Mouse (Mus musculus) heart, postnatal 0 days (tissue): ENCODE results near the gene Dhx58. TPM values are rescaled to one million over a fixed set of nuclear protein-coding genes. Genes with fewer than 3 reads are reported as not detected.

Source experiments
- ATAC-seq: fragments of 200-750 bp; cut with Nextera tagmentation; 2 replicates; pipeline ENCODE4 v1.8.0; 2017; ENCODE audit warnings: low read depth, moderate number of reproducible peaks, moderate library complexity; ENCODE audit not compliant: insufficient read depth
- DNase-seq: peaks from one replicate; pipeline ENCODE4 v3.0.0-alpha.2; 2016; ENCODE audit warnings: low spot score
- H3K27ac ChIP-seq: fragments of 300-500 bp; sonication (generic); 2 replicates; pipeline ENCODE4 v1.5.1; 2014; ENCODE audit warnings: low read depth, mild to moderate bottlenecking
- H3K27me3 ChIP-seq: fragments of 300-500 bp; sonication (generic); 2 replicates; pipeline ENCODE4 v1.6.1; 2014; ENCODE audit warnings: low read length, mixed read lengths; ENCODE audit not compliant: control insufficient read depth, insufficient read depth
- H3K36me3 ChIP-seq: fragments of 300-500 bp; sonication (generic); replicated peaks from 2 replicates; pipeline ENCODE4 v1.6.1; 2014; ENCODE audit warnings: low read length, mixed read lengths; ENCODE audit not compliant: control insufficient read depth, insufficient read depth
- H3K4me1 ChIP-seq: fragments of 300-500 bp; sonication (generic); 2 replicates; pipeline ENCODE4 v1.6.1; 2014; ENCODE audit warnings: antibody characterized with exemption; ENCODE audit not compliant: control insufficient read depth, insufficient read depth
- H3K4me2 ChIP-seq: fragments of 300-500 bp; sonication (generic); 2 replicates; pipeline ENCODE4 v1.6.1; 2014; ENCODE audit warnings: low read depth, mild to moderate bottlenecking, low read length, moderate library complexity
- H3K4me3 ChIP-seq: fragments of 300-500 bp; sonication (generic); 2 replicates; pipeline ENCODE4 v1.5.1; 2014; ENCODE audit warnings: low read depth, low read length
- H3K9ac ChIP-seq: fragments of 300-500 bp; sonication (generic); replicated peaks from 2 replicates; pipeline ENCODE4 v1.6.1; 2014; ENCODE audit warnings: low read depth, low read length, mixed read lengths
- H3K9me3 ChIP-seq: fragments of 300-500 bp; sonication (generic); replicated peaks from 2 replicates; pipeline ENCODE4 v1.6.1; 2016; ENCODE audit warnings: low read length; ENCODE audit not compliant: control insufficient read depth
- CTCF ChIP-seq: IDR thresholded peaks from 2 replicates; pipeline ENCODE4 v1.5.1; 2016; ENCODE audit warnings: antibody characterized with exemption, control low read depth, low read depth
- EP300 ChIP-seq: IDR thresholded peaks from 2 replicates; pipeline ENCODE4 v1.6.1; 2016; ENCODE audit warnings: antibody characterized with exemption, low read depth
- WGBS: fragments of 180-500 bp; shearing (Covaris S2); extraction: QIAGEN DNeasy Blood & Tissue Kit; methylation state at CpG from one replicate; pipeline ENCODE4 v1.1.7; 2014; 5-methylcytosine and 5-hydroxymethylcytosine counted together
- polyA plus RNA-seq: library from polyadenylated mRNA; unstranded; fragments of >200 nt; fragmentation: Nextera tagmentation; extraction: Ambion mirVana; gene quantifications from 2 replicates; pipeline ENCODE4 v1.2.1, GENCODE M21; 2015
- total RNA-seq: library from RNA; depleted of rRNA; stranded (reverse); fragments of >200 nt; gene quantifications from 2 replicates; pipeline ENCODE4 v1.2.3, GENCODE M21; 2014; ENCODE audit warnings: low replicate concordance

Dhx58 gene
- total and polyA plus RNA-seq, 2 experiments from 2014 or later = 1.3 to 3.6 TPM

GRCm38 (mm10) chr11:100690389-100690788 is 13.7 kb downstream of the Dhx58 start:
- no peak overlapping the region for H3K4me3 ChIP-seq
- no peaks in the 10 kb centered on the region for H3K9me3 ChIP-seq
- H3K4me2 ChIP-seq = no peak overlapping the region
- peaks cover 6% of the 10 kb centered on the region for H3K4me1 ChIP-seq
- H3K9ac ChIP-seq = no peak overlapping the region
- ATAC-seq (no peak), DNase-seq (no peak)
- no peaks in the 10 kb centered on the region for H3K36me3 ChIP-seq
- 75% methylated on average over 7 of the region's 7 CpGs for WGBS
- TF ChIP-seq EP300 (no peak), CTCF (no peak)
- peaks cover 23% of the 10 kb centered on the region for H3K27me3 ChIP-seq
- H3K27ac ChIP-seq = no peak overlapping the region

- H3K9ac ChIP-seq = no peak overlapping the region
- no peaks in the 10 kb centered on the region for H3K36me3 ChIP-seq
- no peaks in the 10 kb centered on the region for H3K9me3 ChIP-seq
- no peak for TF ChIP-seq EP300
- TF ChIP-seq CTCF = no peak
- H3K4me3 ChIP-seq = no peak overlapping the region
- DNase-seq = no peak
- H3K4me2 ChIP-seq = no peak overlapping the region
- H3K27me3 ChIP-seq = peaks cover 23% of the 10 kb centered on the region
- H3K4me1 ChIP-seq = peaks cover 6% of the 10 kb centered on the region
- no peak overlapping the region for H3K27ac ChIP-seq
- ATAC-seq = no peak
- WGBS = 65% methylated on average over 4 of the region's 4 CpGs
These were observed 15.6 kb downstream of the Dhx58 start for GRCm38 (mm10) chr11:100688443-100688842.

- ATAC-seq = no peak
- H3K27ac ChIP-seq = no peak overlapping the region
- no peak for DNase-seq
- no peaks in the 10 kb centered on the region for H3K36me3 ChIP-seq
- no peak overlapping the region for H3K4me2 ChIP-seq
- peaks cover under 1% of the 10 kb centered on the region for H3K4me1 ChIP-seq
- H3K9me3 ChIP-seq = no peaks in the 10 kb centered on the region
- peaks cover 16% of the 10 kb centered on the region for H3K27me3 ChIP-seq
- 73% methylated on average over 7 of the region's 7 CpGs for WGBS
- TF ChIP-seq EP300 (no peak), CTCF (no peak)
- H3K4me3 ChIP-seq = no peak overlapping the region
- H3K9ac ChIP-seq = no peak overlapping the region
These were observed 16.8 kb downstream of the Dhx58 start for GRCm38 (mm10) chr11:100687265-100687664.

- no peak overlapping the region for H3K27ac ChIP-seq
- H3K4me3 ChIP-seq = no peak overlapping the region
- ATAC-seq (no peak), DNase-seq (no peak)
- H3K9me3 ChIP-seq = no peaks in the 10 kb centered on the region
- H3K27me3 ChIP-seq = peaks cover 5% of the 10 kb centered on the region; the same call in 1 of the 2 replicates
- 75% methylated on average over 2 of the region's 3 CpGs for WGBS
- no peaks in the 10 kb centered on the region for H3K4me1 ChIP-seq
- H3K9ac ChIP-seq = no peak overlapping the region
- no peaks in the 10 kb centered on the region for H3K36me3 ChIP-seq
- H3K4me2 ChIP-seq = no peak overlapping the region
- TF ChIP-seq CTCF (no peak), EP300 (no peak)
These were observed 18.7 kb downstream of the Dhx58 start for GRCm38 (mm10) chr11:100685371-100685770.

GRCm38 (mm10) chr11:100684084-100684483 is 20.0 kb downstream of the Dhx58 start:
- ATAC-seq = no peak
- Histone ChIP-seq H3K4me2 (no peak overlapping the region), H3K27ac (no peak overlapping the region), H3K4me1 (no peaks in the 10 kb centered on the region), H3K9ac (no peak overlapping the region), H3K9me3 (no peaks in the 10 kb centered on the region), H3K27me3 (0 out of 2 replicates have a peak, but pooled peaks cover 4% of the 10 kb centered on the region), H3K36me3 (no peaks in the 10 kb centered on the region), H3K4me3 (no peak overlapping the region)
- DNase-seq = no peak
- 41% methylated on average over 2 of the region's 2 CpGs for WGBS
- TF ChIP-seq EP300 (no peak), CTCF (no peak)

- Histone ChIP-seq H3K4me3 (no peak overlapping the region), H3K9me3 (no peaks in the 10 kb centered on the region), H3K27me3 (0 out of 2 replicates have a peak, but pooled peaks cover 4% of the 10 kb centered on the region), H3K4me2 (no peak overlapping the region), H3K36me3 (no peaks in the 10 kb centered on the region), H3K9ac (no peak overlapping the region), H3K27ac (no peak overlapping the region), H3K4me1 (no peaks in the 10 kb centered on the region)
- no peak for TF ChIP-seq CTCF
- TF ChIP-seq EP300 = no peak
- 88% methylated on average over 5 of the region's 5 CpGs for WGBS
- ATAC-seq (no peak), DNase-seq (no peak)
These were observed 21.5 kb downstream of the Dhx58 start for GRCm38 (mm10) chr11:100682526-100682925.
